Mouse (Mus musculus) ES-Bruce4 (cell line): ENCODE results near the gene Mier1.

ENCODE experiments used
- CTCF ChIP-seq: IDR thresholded peaks from one replicate; pipeline ENCODE4 v1.8.1; 2011; ENCODE audit warnings: low read depth, low read length
- POLR2A ChIP-seq: IDR thresholded peaks from one replicate; pipeline ENCODE4 v1.8.1; 2011; ENCODE audit warnings: low read length; ENCODE audit not compliant: insufficient read depth

GRCm38 (mm10) chr4:103158781-103159180 is 44.6 kb downstream of the Mier1 start:
- no peak for TF ChIP-seq CTCF
- TF ChIP-seq POLR2A, result no peak
